Mouse (Mus musculus) B cell, adult 2 months (primary cell): ENCODE measurements at regions not wholly inside any gene's neighbourhood (a gene's known extent, or its start where the extent isn't known, plus 50 kb on each side); places are given as distances from the start of the nearest gene placed in this dataset.

Experiments
- DNase-seq, 2 experiments: peaks; one replicate each; pipeline ENCODE4 v3.0.0; 2022

DNA sequence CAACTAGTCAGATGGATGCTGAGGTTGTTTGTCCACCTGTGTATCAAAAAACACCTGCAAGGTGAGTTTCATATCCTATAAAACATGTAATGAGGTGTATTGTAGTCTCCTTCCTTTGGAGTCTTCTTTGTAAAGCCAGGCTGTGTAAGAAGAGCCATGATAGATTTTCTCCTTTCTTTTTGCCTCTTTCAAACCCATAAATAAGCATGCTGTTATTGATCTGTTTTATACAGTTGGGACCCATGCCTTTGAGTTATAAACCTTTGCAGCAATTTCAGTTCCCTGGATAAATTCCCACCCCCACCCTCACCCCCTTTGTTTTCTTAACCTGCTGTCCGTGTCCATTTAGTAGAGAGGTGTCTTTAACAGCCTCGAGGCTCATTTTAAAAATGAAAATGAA is 131.0 kb upstream of the Rgs17 start:
- no peak for DNase-seq

DNA sequence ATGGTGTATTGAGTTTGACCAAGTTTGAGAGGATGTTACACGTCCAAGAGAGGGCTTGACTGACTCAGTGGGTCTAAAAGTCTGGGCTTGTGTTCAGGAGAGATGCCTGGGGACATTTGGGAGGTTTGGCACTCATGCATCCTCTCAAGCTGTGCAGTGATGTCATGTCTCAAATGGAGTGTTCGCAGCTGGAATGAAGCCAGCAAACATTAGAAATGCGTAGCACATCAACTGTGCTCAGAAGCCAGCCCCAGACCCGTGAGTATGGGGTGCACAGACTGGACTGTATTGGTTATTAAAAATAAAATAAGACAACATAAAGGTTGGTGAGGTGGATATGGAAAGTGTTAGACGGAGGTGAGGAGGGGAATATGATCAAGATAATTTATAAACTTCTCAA is 121.2 kb upstream of the Rgs17 start:
- no peak for DNase-seq

DNA sequence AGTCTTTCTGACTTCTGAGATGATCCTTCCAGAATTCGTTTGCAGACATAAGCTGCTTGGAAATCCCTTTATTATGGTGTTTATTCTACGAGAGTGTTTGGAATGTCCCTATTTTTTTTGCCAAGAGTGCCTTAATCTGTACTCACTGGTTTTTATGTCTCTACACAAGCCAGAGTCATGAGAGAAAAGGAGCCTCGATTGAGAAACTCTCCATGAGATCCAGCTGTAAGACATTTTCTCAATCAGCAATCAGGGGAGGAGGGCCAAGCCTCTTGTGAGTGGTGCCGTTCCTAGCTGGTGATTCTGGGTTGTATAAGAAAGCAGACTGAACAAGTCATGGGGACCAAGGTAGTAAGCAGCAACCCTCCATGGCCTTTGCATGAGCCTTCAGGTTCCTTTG is 117.6 kb upstream of the Rgs17 start:
- no peak for DNase-seq

DNA sequence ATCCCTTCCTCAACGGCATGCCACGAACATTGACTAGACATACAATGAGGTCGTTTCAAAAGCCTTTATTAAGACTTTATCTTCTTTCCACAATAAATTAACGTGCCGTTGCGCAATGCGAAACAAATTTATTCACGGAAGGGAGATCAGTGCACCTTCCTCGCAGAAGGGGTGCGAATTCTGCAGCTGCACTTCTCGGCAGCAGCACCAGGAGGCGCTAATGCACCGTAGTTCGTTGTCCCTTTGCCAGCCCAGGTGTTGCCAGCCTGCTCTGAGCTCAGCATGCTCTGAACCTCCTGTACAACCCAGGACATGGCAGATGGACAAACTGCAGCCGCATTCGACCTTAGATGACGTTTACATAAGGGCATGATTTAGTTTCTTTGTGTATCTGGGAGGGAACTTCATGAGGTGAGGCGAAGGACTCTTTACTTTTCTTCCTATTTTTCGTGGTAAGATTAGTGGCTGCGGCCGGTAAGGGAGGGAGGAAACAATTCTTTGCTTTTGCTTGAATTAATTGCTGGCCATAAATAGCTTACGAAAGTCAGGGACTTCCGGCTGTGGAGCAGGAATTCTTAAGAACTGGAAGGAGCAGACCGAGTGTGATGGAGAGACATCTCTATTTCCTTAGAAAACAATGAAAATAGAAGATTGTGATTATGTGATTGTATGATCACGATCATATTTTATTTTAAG is 113.7 kb upstream of the Rgs17 start:
- peak in 1 of 2 experiments; percentile 3 for DNase-seq

DNA sequence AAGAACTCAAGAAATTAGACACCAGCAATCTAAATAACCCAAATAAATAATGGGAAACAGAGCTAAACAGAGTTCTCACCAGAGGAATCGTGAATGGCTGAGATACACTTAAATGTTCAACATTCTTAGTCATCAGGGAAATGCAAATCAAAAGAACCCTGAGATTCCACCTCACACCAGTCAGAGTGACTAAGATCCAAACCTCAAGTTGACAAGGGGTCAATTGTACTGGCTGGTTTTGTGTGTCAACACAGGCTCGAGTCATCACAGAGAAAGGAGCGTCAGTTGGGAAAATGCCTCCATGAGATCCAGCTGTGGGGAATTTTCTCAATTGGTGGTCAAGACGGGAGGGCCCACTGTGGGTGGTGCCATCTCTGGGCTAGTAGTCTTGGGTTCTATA is 110.3 kb upstream of the Rgs17 start:
- DNase-seq: no peak

DNA sequence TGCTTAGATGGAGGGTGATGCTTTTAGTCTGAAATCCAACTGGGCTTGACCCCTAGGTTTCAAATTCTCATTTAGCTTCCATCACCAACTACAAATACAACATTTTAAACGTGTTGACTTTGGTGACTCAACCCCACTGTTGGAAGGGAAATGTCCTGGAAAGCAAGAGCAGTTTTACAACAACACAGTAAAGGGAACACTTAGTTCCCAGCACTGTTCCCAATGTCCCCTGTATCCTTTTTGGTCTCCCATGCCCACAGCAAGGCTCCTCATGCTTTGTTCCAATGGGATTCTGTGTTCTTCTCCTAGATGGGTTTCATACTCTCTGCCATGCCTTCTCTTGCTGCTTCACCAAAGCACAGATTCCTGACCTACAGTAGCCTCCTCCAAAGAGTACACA is 105.4 kb upstream of the Rgs17 start:
- no peak for DNase-seq

GRCm38 (mm10) chr10:6026317-6026716 is 104.1 kb upstream of the Rgs17 start:
- no peak for DNase-seq

- no peak for DNase-seq
Observed at GRCm38 (mm10) chr10:6022609-6023283, 100.5 kb upstream of the Rgs17 start.

DNA sequence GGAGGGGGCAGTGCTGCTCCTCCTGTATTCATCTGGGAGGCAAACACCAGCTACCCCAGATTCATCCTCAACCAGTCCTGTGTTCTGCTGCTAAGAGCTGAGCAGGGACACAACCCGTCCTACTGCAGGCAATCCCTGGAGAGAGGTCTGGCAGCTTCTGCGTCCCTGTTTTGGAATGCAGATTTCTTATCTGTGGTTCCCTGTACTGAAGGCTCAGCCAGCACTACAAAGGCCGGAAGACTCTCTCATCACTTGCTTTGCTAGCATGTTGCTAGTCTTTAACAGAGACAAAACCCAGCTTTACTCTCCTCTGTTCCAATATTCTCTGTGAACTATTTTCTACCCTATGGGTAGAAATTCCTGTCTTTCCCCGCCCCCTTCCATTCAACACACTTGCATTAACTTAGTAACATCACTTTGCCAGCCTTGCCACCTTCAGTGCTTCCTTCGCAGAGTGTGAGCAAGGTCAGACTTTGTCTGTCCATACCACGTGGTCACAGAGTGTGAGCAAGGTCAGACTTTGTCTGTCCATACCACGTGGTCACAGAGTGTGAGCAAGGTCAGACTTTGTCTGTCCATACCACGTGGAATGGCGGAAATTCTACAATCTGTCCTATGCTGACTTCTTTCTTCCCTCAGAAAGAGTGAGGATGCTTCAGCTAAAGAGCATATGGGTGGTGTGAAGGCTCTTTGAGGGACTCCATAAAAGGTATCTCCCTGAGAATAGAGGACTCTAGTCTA is 98.9 kb upstream of the Rgs17 start:
- no peak for DNase-seq

DNA sequence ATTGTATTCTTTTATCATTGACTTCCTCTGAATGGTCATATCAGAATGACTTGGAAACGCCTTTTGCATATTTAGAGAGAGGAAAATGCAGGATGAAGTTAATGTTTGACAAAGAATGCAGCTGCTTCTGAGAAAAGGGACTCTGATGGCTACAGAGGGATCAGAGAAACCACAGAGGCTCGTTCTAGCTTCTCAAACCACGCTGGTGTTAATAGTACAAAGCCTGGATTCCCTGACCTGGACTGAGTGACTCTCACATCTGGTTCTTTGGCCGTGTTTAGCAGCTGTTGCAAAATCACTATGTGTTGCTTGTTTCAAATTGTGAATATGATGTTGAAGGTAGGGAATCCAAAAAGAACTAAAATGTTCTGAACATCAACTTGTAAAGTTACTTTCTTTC is 91.5 kb upstream of the Rgs17 start:
- no peak for DNase-seq

DNA sequence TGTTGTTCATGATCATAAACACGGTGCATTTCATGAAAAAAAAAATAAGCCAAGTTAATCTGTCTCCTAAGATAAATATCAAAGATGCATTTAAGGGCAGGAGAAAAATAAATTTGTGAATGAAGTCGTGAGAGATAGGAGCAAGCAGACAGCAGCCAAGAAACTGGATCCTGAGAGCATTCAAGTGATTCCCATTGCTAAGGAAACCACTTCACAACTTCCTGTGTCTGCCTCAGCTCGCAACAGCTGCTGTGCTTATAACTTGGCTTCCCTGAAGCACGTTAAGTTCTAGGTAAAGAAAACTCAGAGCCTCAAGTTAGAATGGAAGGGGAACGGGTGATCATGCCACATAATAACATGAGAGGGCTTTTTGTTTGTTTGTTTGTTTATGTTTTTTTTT is 89.3 kb upstream of the Rgs17 start:
- no peak for DNase-seq

- DNase-seq: no peak
Observed at GRCm38 (mm10) chr10:6011029-6011428, 88.8 kb upstream of the Rgs17 start.

DNA sequence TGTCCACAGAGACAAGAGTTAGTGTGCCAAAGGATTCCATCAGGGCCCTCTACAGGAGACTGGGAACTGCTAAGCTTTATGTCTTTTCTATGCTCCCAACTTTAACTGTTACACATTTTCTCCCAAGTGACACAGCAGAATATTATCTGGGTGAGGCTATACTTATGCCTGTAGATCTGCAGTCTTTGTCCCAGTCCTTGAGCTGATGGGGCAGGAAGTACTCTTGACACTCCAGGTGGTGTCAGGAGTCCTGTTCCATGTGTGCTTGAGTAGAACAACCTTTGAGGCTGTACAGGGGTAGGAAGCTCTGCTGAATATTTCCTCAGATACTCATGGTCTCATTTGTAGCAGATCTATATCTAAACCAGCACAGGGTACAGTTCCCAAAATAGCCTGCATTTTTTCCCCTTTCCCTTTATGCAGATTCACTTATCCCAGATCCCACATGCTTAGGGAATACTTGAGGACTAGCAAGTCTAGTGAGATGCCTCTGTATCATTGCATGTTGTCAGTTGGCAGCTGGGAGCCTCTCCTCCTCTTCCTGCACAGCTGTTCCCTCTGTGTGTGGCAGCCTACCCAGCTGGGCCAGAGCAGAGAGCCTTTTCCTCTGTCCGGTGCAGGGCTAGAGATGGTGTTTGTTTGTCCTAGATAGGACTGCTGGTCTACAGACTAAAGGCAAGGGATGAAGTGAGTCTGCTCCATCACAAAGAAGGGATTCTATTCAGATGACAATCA is 85.2 kb upstream of the Rgs17 start:
- DNase-seq: no peak

DNA sequence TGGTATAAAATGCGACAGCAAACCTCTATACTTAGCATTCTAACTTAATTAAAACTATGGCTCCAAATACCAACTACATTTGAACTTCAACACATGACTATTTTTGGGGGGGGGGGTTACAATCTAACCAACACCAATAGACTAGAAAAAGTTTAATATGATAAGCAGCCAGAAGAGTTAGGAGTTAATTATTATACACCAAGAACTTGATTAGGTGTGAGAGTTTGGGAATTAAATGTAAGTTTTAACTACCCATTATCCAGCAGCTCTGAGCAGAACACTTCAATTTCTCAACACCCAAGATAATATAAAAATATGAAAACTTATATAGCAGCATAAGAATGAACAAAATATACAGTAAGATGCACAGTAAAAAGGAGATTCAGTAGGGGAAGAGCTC is 59.2 kb upstream of the Rgs17 start:
- DNase-seq: no peak

DNA sequence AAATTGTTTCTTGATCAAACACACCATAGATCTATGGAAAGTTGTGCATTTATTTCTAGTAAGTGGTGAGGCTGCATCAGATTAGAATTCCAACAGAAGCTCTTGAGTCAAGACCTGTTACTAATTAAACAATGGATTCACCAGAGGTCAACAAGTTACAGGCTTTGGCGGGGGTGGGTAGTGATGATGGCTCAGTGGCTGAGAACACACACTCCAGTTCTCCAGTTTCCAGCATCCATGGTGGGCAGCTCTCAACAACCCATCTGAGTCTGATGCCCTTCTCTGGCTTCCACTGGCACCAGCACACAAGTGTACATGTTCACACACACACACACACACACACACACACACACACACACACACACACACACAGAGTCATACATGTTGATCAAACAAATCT is 56.3 kb upstream of the Rgs17 start:
- no peak for DNase-seq
